Comparison of ENCODE assay signal across 8 mouse cellular contexts in the genomic region with DNA sequence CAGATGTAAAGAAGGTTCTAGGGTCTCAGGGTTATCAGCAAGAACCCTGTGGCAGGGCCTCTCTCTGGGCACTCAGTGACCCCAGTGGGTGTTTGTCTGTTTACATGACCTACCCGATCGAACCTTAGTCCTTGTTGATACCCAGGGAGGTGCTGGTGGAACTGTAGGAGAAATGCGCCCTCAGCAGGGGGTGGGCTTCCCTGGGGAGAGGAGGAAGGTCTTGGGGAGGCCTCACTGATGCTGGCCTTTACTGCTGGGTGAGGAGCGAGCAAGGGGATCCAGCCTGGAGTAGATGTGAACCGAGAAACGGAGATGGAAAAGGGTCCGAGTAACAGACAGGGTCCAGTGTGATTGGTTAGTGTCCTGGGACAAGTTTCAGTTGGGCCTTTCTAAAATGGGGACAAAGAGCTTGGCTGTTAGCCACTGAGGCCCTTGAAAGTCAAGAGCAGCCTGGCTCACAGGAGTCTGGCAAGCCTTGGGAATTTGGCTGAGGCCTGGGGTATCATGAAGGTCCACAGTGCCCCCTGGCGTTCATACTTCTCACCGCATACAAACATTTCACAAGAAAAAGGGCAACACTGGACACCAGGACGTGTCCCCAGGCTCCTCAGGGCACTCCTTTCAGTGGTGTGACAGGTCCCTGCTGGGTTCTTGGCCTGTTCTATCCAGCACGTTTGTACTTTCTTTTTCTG. TPM values are rescaled to one million over a fixed set of nuclear protein-coding genes. Genes with fewer than 3 reads are reported as not detected.
A peak's percentile ranks its signal among the peaks of the same experiment; 100 is the strongest.
DNase-seq lines count a peak whose midpoint lies in the region; ATAC-seq and TF ChIP-seq lines count a peak whose summit lies in the region.

No protein-coding gene starts in this region.

- H3K27ac ChIP-seq in cortical plate, adult 2 months (ENCODE audit: insufficient read depth, low read length) = no peak overlapping the region

- DNase-seq in adipocyte (ENCODE audit: low spot score) = peak; percentile 98
- peak; percentile 87 for DNase-seq in gastrocnemius, postnatal 14 days
- peak; percentile 42 to 91 for DNase-seq in left cerebral cortex, adult 9 months (ENCODE audit: low spot score in 2 of 2)
- peak; percentile 90 to 91 for DNase-seq in right cerebral cortex, postnatal 10 days (ENCODE audit: low spot score in 2 of 2)
- DNase-seq in urinary bladder, postnatal 25 days (ENCODE audit: low spot score) = peak; percentile 73

- TF ChIP-seq CTCF in cortical plate, adult 2 months (IDR thresholded peaks at IDR 0.05; ENCODE audit: extremely low read depth, insufficient read depth, low read length) = peak; percentile 72

- no peaks in the 10 kb centered on the region for H3K4me1 ChIP-seq in cortical plate, adult 2 months (ENCODE audit: control insufficient read depth, insufficient read depth, low read length)

- intact Hi-C loops in gastrocnemius, postnatal 14 days (cut with DNase I; ENCODE audit: low total_unique reads) = loop anchor here (5.0 kb wide), 2 partner anchors 32 to 47 kb away; no protein-coding TSS in a partner anchor

- peak; percentile 61 for ATAC-seq in inflammation-experienced regulatory T-cells, adult 6 months
- ATAC-seq in megakaryocyte progenitor cell, adult 5-6 weeks (replicated peaks; ENCODE audit: poor library complexity) = peak; percentile 86

- 0 out of 2 replicates have a peak, but pooled peaks have one; percentile 8 for TF ChIP-seq POLR2A in cortical plate, adult 2 months (IDR thresholded peaks at IDR 0.05; ENCODE audit: extremely low read depth, insufficient read depth, low read length)

- no peak overlapping the region for H3K4me3 ChIP-seq in cortical plate, adult 2 months (ENCODE audit: insufficient read depth, low read length)

RNA-seq across cellular contexts. Expression of a gene that starts 1.9 kb away (rescaled TPM):
- 23.5 and 27.4 TPM in 2 replicates for polyA plus RNA-seq in cortical plate, adult 2 months (2012; rRNA removed)
- total RNA-seq in gastrocnemius, postnatal 14 days (2021) = 10 to 100 TPM; 22.0 to 26.6 TPM
- 10 to 100 TPM; 54.3 to 56.7 (median 54.4) TPM for polyA plus RNA-seq in inflammation-experienced regulatory T-cells, adult 6 months (2017; shearing (Covaris generic))
- total RNA-seq in megakaryocyte progenitor cell, adult 5-6 weeks (2015) = 75.3 and 108 TPM in 2 replicates
- 135 and 249 TPM in 2 replicates for total RNA-seq in megakaryocyte progenitor cell, adult 5-6 weeks (2017)

RNA-seq across cellular contexts. Expression of a gene that starts 9.2 kb away (rescaled TPM):
- polyA plus RNA-seq in cortical plate, adult 2 months (2012; rRNA removed) = not detected in 2 replicates
- total RNA-seq in gastrocnemius, postnatal 14 days (2021) = not detected
- polyA plus RNA-seq in inflammation-experienced regulatory T-cells, adult 6 months (2017; shearing (Covaris generic)) = not detected
- not detected in 2 replicates for total RNA-seq in megakaryocyte progenitor cell, adult 5-6 weeks (2015)
- not detected in 2 replicates for total RNA-seq in megakaryocyte progenitor cell, adult 5-6 weeks (2017)

RNA-seq across cellular contexts. Expression of a gene that starts 28.8 kb away (rescaled TPM):
- 294 and 300 TPM in 2 replicates for polyA plus RNA-seq in cortical plate, adult 2 months (2012; rRNA removed)
- 10 to 100 TPM; 15.2 to 16.9 TPM for total RNA-seq in gastrocnemius, postnatal 14 days (2021)
- polyA plus RNA-seq in inflammation-experienced regulatory T-cells, adult 6 months (2017; shearing (Covaris generic)) = 10 to 100 TPM in 2 of 3 experiments, 1 to 10 TPM in 1; 9.3 to 33.3 (median 11.7) TPM
- 22.9 and 23.0 TPM in 2 replicates for total RNA-seq in megakaryocyte progenitor cell, adult 5-6 weeks (2015)
- 13.2 and 17.0 TPM in 2 replicates for total RNA-seq in megakaryocyte progenitor cell, adult 5-6 weeks (2017)

RNA-seq across cellular contexts. Expression of a gene that starts 44.1 kb away (rescaled TPM):
- 126 and 134 TPM in 2 replicates for polyA plus RNA-seq in cortical plate, adult 2 months (2012; rRNA removed)
- 10 to 100 TPM; 18.8 to 23.9 TPM for total RNA-seq in gastrocnemius, postnatal 14 days (2021)
- 10 to 100 TPM in 2 of 3 experiments, 1 to 10 TPM in 1; 8.8 to 13.8 (median 12.5) TPM for polyA plus RNA-seq in inflammation-experienced regulatory T-cells, adult 6 months (2017; shearing (Covaris generic))
- 32.6 and 38.4 TPM in 2 replicates for total RNA-seq in megakaryocyte progenitor cell, adult 5-6 weeks (2015)
- 7.1 and 9.2 TPM in 2 replicates for total RNA-seq in megakaryocyte progenitor cell, adult 5-6 weeks (2017)

RNA-seq across cellular contexts. Expression of a gene that starts 53.0 kb away (rescaled TPM):
- 111 and 115 TPM in 2 replicates for polyA plus RNA-seq in cortical plate, adult 2 months (2012; rRNA removed)
- 1 to 10 TPM; 3.7 to 3.8 TPM for total RNA-seq in gastrocnemius, postnatal 14 days (2021)
- polyA plus RNA-seq in inflammation-experienced regulatory T-cells, adult 6 months (2017; shearing (Covaris generic)) = not detected
- not detected in 2 replicates for total RNA-seq in megakaryocyte progenitor cell, adult 5-6 weeks (2015)
- total RNA-seq in megakaryocyte progenitor cell, adult 5-6 weeks (2017) = not detected in 2 replicates
